Mouse (Mus musculus): ENCODE data around the gene Obscn. TPM values are rescaled to one million over a fixed set of nuclear protein-coding genes. Genes with fewer than 3 reads are reported as not detected.
A peak's percentile ranks its signal among the peaks of the same experiment; 100 is the strongest.

Obscn gene
- total and polyA plus RNA-seq, 3 experiments, result 0.08 to 0.54 TPM; not detected in 1

- Histone ChIP-seq H3K27ac (ENCODE audit: control insufficient read depth, low read depth, low read length) (no peak overlapping the region), H3K9ac (ENCODE audit: control insufficient read depth, low read depth, low read length, poor library complexity, severe bottlenecking) (no peak overlapping the region), H3K27me3 (ENCODE audit: control insufficient read depth in 1 of 2, insufficient read depth in 2 of 2, low read length in 2 of 2) (no peaks in the 10 kb centered on the region), H3K4me1 (ENCODE audit: control insufficient read depth in 1 of 2, insufficient read depth in 2 of 2, low read length in 2 of 2) (peaks cover 0 to 15% of the 10 kb centered on the region in 2 experiments; a peak in 2 of 4 replicates), H3K9me3 (replicated peaks; ENCODE audit: insufficient read depth, low read length) (no peaks in the 10 kb centered on the region), H3K79me2 (ENCODE audit: control insufficient read depth, insufficient read depth, low read length, poor library complexity) (no peaks in the 10 kb centered on the region), H3K4me3 (ENCODE audit: control insufficient read depth in 1 of 2, insufficient read depth in 1 of 2, low read depth in 2 of 2, low read length in 2 of 2) (no peak overlapping the region), H3K36me3 (ENCODE audit: control insufficient read depth in 1 of 2, insufficient read depth in 2 of 2, low read length in 2 of 2) (peaks cover under 1 to 6% of the 10 kb centered on the region in 2 experiments; a peak in 3 of 4 replicates)
- no peak for DNase-seq (ENCODE audit: low read depth, low spot score)
- TF ChIP-seq ZC3H11A (IDR thresholded peaks at IDR 0.05; ENCODE audit: low read depth, low read length) (no peak), MEF2A (IDR thresholded peaks at IDR 0.05; ENCODE audit: extremely low read depth, insufficient replicate concordance, low read depth, low read length, poor library complexity, severe bottlenecking) (no peak), CTCF (IDR thresholded peaks at IDR 0.05 in 2 of 3, conservative IDR thresholded peaks at IDR 0.05 in 1 of 3; ENCODE audit: control insufficient read depth in 1 of 3, insufficient read depth in 1 of 3, low read depth in 2 of 3, low read length in 3 of 3, poor library complexity in 1 of 3, severe bottlenecking in 1 of 3) (no peak), MYB (IDR thresholded peaks at IDR 0.05; ENCODE audit: low read depth, low read length) (no peak), TBP (IDR thresholded peaks at IDR 0.05; ENCODE audit: low read depth, low read length) (no peak), KAT2A (conservative IDR thresholded peaks at IDR 0.05; ENCODE audit: low read depth, low read length) (no peak), MAZ (IDR thresholded peaks at IDR 0.05; ENCODE audit: low read depth, low read length) (no peak), MYC (IDR thresholded peaks at IDR 0.05; ENCODE audit: low read depth, low read length) (no peak), EP300 (IDR thresholded peaks at IDR 0.05; ENCODE audit: low read depth in 1 of 2, low read length in 2 of 2) (no peak), ELF1 (IDR thresholded peaks at IDR 0.05; ENCODE audit: low read depth, low read length) (no peak)
These were observed 141.8 kb downstream of the Obscn start for GRCm38 (mm10) chr11:58994337-58994826.

- peak; percentile 55 for DNase-seq (ENCODE audit: low read depth, low spot score)
- H3K27me3 ChIP-seq (ENCODE audit: control insufficient read depth in 1 of 2, insufficient read depth in 2 of 2, low read length in 2 of 2), result no peaks in the 10 kb centered on the region
- H3K36me3 ChIP-seq (ENCODE audit: control insufficient read depth in 1 of 2, insufficient read depth in 2 of 2, low read length in 2 of 2), result peaks cover 2 to 6% of the 10 kb centered on the region in 2 experiments; a peak in 3 of 4 replicates
- no peak overlapping the region for H3K4me3 ChIP-seq (ENCODE audit: control insufficient read depth in 1 of 2, insufficient read depth in 1 of 2, low read depth in 2 of 2, low read length in 2 of 2)
- no peak overlapping the region for H3K9ac ChIP-seq (ENCODE audit: control insufficient read depth, low read depth, low read length, poor library complexity, severe bottlenecking)
- peaks cover 0 to 15% of the 10 kb centered on the region in 2 experiments; a peak in 2 of 4 replicates for H3K4me1 ChIP-seq (ENCODE audit: control insufficient read depth in 1 of 2, insufficient read depth in 2 of 2, low read length in 2 of 2)
- no peaks in the 10 kb centered on the region for H3K79me2 ChIP-seq (ENCODE audit: control insufficient read depth, insufficient read depth, low read length, poor library complexity)
- no peak overlapping the region for H3K27ac ChIP-seq (ENCODE audit: control insufficient read depth, low read depth, low read length)
- H3K9me3 ChIP-seq (replicated peaks; ENCODE audit: insufficient read depth, low read length), result no peaks in the 10 kb centered on the region
- no peak for TF ChIP-seq CHD1 (IDR thresholded peaks at IDR 0.05; ENCODE audit: low read depth, low read length)
- TF ChIP-seq POLR2AphosphoS2 (IDR thresholded peaks at IDR 0.05; ENCODE audit: low read length), result peak; percentile 60
- TF ChIP-seq POLR2AphosphoS5 (IDR thresholded peaks at IDR 0.05; ENCODE audit: borderline replicate concordance, low read depth, low read length), result no peak
- TF ChIP-seq SIN3A (IDR thresholded peaks at IDR 0.05; ENCODE audit: low read length), result 0 out of 2 replicates have a peak, but pooled peaks have one; percentile 11
- TF ChIP-seq GABPA (IDR thresholded peaks at IDR 0.05; ENCODE audit: low read depth, low read length), result no peak
- TF ChIP-seq GATA1 (IDR thresholded peaks at IDR 0.05; ENCODE audit: low read depth, low read length), result peak; percentile 60; the same call in 1 of the 2 replicates
- no peak for TF ChIP-seq KAT2A (conservative IDR thresholded peaks at IDR 0.05; ENCODE audit: low read depth, low read length)
- TF ChIP-seq MEF2A (IDR thresholded peaks at IDR 0.05; ENCODE audit: extremely low read depth, insufficient replicate concordance, low read depth, low read length, poor library complexity, severe bottlenecking), result no peak
- TF ChIP-seq EP300 (IDR thresholded peaks at IDR 0.05; ENCODE audit: low read depth in 1 of 2, low read length in 2 of 2), result peak in 1 of 2 experiments; percentile 16; a peak in 1 of 4 replicates
- no peak for TF ChIP-seq JUND (IDR thresholded peaks at IDR 0.05; ENCODE audit: low read depth, low read length)
- TF ChIP-seq CHD2 (IDR thresholded peaks at IDR 0.05; ENCODE audit: low read length), result no peak
- no peak for TF ChIP-seq TCF12 (IDR thresholded peaks at IDR 0.05; ENCODE audit: low read depth, low read length)
- no peak for TF ChIP-seq ZMIZ1 (IDR thresholded peaks at IDR 0.05; ENCODE audit: low read depth, low read length)
- TF ChIP-seq SMC3 (IDR thresholded peaks at IDR 0.05; ENCODE audit: low read depth, low read length), result no peak
- no peak for TF ChIP-seq HCFC1 (IDR thresholded peaks at IDR 0.05; ENCODE audit: low read depth, low read length)
These were observed 143.0 kb downstream of the Obscn start for GRCm38 (mm10) chr11:58993091-58993670.

Measured in MEL (cell line).